Mouse (Mus musculus) lung, postnatal 10 days (tissue): ENCODE data around the gene Rtl8c.
"Not testable (repeated sequence)": the region's sequence is repeated elsewhere in the genome, so short reads cannot be mapped to it uniquely, and the experiment has no call there.

Experiments
- DNase-seq: peaks from one replicate; pipeline ENCODE4 v3.0.0; 2021

Rtl8c gene

GRCm38 (mm10) chrX:53607242-53608121 is at the start of gene Rtl8c:
Gene Rtl8c (plus strand): TSS chrX:53608032.
- DNase-seq: peak; percentile 82

GRCm38 (mm10) chrX:53579311-53579710 is 28.5 kb upstream of the Rtl8c start:
- no peak for DNase-seq

GRCm38 (mm10) chrX:53581407-53581806 is 26.4 kb upstream of the Rtl8c start:
- DNase-seq: not testable (repeated sequence)

GRCm38 (mm10) chrX:53583404-53583803 is 24.4 kb upstream of the Rtl8c start:
- not testable (repeated sequence) for DNase-seq

GRCm38 (mm10) chrX:53599993-53600392 is 7.8 kb upstream of the Rtl8c start:
- peak; percentile 55 for DNase-seq

- not testable (repeated sequence) for DNase-seq
These were observed 1.7 kb upstream of the Rtl8c start for GRCm38 (mm10) chrX:53606176-53606575.

GRCm38 (mm10) chrX:53608122-53608813 is 436 bp downstream of the Rtl8c start:
- DNase-seq: peak; percentile 6

GRCm38 (mm10) chrX:53608879-53609278 is 1.0 kb downstream of the Rtl8c start, which contains the start of gene Gm14597:
Gene Gm14597 (minus strand): TSS chrX:53608979.
- not testable (repeated sequence) for DNase-seq

- DNase-seq: peak; percentile 77
These were observed 2.7 kb downstream of the Rtl8c start for GRCm38 (mm10) chrX:53610571-53610970.

GRCm38 (mm10) chrX:53611395-53611794 is 3.6 kb downstream of the Rtl8c start:
- not testable (repeated sequence) for DNase-seq

GRCm38 (mm10) chrX:53638107-53638506 is 30.3 kb downstream of the Rtl8c start:
- DNase-seq: not testable (repeated sequence)

- not testable (repeated sequence) for DNase-seq
These were observed 34.8 kb downstream of the Rtl8c start for GRCm38 (mm10) chrX:53642604-53642979.

GRCm38 (mm10) chrX:53642980-53643961 is 35.4 kb downstream of the Rtl8c start, which contains the start of gene Rtl8a:
Gene Rtl8a (minus strand): TSS chrX:53643682.
- peak; percentile 91 for DNase-seq

GRCm38 (mm10) chrX:53645885-53646284 is 38.1 kb downstream of the Rtl8c start:
- peak; percentile 31 for DNase-seq

- DNase-seq: not testable (repeated sequence)
These were observed 45.1 kb downstream of the Rtl8c start for GRCm38 (mm10) chrX:53652917-53653316.
